Mouse (Mus musculus) right cerebral cortex, postnatal 10 days (tissue): Measurements from ENCODE around the gene Il1r2.
A peak's percentile ranks its signal among the peaks of the same experiment; 100 is the strongest.

Experiments used
- DNase-seq, 2 experiments: peaks; one replicate each; pipeline ENCODE4 v3.0.0; 2021; ENCODE audit warnings: low spot score in 2 of 2

The Il1r2 gene

GRCm38 (mm10) chr1:40073779-40074178, at the start of gene Il1r2:
Il1r2 (plus strand) TSS chr1:40074079.
- no peak for DNase-seq

- no peak for DNase-seq
Observed at GRCm38 (mm10) chr1:40024554-40025320, 49.1 kb upstream of the Il1r2 start.

DNA sequence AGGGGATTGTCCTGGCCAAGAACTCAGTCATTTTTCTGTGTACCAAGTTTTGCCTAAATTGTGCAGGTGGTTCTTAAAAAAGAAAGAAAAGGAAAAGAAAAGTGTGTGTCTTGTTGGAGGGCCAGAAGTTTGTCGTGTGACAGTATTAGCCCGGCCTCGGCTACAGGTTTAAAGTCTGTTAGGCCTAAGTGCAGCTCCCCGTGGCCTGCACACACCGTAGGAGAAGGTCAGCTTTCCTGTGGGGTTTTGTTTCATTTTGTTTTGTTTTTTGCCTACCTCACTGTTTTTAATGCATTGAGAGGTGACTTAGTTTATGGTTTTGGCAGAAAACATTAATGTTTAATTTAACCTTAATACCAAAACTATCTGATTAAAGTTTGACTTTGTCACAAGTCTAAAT, 48.5 kb upstream of the Il1r2 start:
- no peak for DNase-seq

DNA sequence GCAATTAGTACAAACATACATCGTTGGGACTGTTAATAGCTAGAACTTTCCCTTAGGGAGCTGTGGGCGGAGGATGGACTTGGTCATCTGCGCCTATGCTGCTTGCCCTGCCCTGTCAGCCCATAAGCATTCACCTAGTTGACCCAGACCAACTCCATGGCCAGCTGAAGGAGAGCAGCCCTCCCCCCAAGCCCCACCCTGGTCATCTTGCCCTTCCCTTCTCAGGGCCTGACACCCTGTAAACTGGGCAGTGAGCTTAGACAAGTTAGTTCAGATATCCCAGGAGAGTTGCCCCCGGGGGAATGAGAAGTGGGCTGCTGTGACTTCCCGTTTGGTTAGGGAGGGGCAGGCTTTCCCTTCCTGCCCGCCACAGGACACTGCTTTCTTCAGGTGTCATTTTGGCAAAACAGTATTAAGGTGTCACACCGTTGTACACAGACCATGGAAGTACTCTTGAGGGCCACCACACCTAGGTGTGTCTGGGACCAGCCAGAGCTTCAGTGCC, 46.7 kb upstream of the Il1r2 start:
- DNase-seq = no peak

GRCm38 (mm10) chr1:40028207-40028998, 45.5 kb upstream of the Il1r2 start:
- DNase-seq = no peak

- no peak for DNase-seq
Observed at GRCm38 (mm10) chr1:40029597-40029996, 44.3 kb upstream of the Il1r2 start.

GRCm38 (mm10) chr1:40030287-40030975, 43.4 kb upstream of the Il1r2 start:
- DNase-seq = no peak

DNA sequence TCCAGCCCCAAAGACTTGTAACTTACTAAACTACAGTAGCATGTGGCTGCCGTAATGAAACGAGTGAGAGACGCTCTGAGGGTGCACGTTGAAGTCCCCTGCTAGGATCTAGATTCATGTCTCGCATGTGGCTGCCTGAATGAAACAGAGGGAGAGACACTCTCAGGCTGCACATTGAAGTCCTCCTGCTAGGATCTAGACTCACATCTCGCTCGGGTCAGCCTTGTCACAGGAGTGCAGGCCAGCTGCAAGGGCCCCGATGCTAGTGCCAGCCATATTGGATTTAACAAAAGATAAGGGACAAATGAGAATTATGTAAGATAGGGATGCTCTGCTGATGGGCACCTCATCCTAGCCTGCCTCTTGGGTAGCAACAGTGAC, 42.9 kb upstream of the Il1r2 start:
- no peak for DNase-seq

GRCm38 (mm10) chr1:40031626-40032025, 42.3 kb upstream of the Il1r2 start:
- DNase-seq = no peak

GRCm38 (mm10) chr1:40033315-40033714, 40.6 kb upstream of the Il1r2 start:
- no peak for DNase-seq

DNA sequence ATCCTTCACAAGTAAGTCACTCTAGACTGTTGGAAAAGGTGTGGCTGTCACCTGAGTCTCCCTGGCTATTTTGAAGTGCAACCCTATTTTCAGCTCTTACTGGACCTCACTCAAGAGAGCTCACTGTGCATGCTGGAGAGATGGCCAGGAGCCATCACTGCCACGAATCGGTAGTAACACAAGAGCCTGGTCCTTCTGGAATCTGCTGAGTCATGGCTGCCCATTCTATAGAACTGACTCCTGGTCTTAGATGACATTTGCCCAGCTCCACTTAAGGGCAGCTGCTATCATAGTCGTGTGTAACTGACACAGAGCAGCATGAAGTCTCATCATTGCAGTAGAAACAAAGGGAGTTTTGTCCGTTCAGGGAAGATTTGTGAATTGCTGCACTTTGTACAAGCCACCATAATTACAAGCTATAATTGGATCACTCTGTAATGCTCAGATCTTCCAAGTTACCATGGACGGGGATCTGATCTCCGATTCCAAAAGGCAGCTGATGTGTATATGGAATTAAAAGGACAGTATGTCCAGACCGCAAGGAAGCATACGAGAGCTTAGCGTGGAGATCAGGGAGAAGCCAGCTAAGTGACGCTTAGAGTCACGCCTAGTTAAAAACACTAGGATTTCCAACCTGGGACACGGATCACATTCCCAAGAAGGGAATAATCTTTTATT, 40.0 kb upstream of the Il1r2 start:
- DNase-seq = no peak

DNA sequence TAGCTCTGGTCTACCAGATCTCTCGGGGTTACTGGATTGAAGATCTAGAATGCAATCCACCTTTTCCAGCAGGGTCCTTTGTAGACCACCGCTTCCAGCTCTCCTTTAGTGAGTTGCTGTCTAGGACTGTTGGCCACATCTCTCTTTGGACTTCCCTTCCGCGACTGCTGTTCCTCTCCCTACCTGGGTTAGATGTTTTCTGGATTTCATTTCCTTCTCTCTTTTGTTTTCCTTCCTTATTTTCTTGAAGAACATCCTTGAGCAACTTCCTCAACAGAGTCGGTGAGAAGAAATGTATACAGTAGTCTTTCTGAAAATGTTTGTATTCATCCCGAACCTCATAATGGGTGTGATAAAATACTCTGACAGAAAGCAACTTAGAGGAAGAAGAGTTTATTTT, 36.0 kb upstream of the Il1r2 start:
- DNase-seq = no peak

DNA sequence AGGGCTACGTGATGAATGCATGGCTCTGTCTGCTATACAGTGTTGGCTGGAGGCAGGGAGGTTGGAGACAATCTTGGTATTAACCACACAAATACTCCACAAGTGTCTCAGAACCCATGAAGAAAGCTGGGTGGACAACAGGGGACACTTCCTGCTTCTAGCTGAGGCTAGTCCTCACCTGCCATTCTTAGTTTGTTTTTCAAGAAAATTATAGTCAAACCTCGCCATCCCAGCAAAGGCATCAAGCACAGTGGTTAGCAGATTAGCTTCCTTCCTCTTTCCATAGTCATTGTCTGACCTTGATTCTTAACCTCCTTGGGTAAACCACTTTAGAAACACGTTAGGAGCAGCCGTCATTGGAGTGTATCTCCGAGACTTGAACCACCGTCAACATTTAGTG, 28.2 kb upstream of the Il1r2 start:
- DNase-seq = no peak

GRCm38 (mm10) chr1:40046600-40046999, 27.3 kb upstream of the Il1r2 start:
- DNase-seq = no peak

DNA sequence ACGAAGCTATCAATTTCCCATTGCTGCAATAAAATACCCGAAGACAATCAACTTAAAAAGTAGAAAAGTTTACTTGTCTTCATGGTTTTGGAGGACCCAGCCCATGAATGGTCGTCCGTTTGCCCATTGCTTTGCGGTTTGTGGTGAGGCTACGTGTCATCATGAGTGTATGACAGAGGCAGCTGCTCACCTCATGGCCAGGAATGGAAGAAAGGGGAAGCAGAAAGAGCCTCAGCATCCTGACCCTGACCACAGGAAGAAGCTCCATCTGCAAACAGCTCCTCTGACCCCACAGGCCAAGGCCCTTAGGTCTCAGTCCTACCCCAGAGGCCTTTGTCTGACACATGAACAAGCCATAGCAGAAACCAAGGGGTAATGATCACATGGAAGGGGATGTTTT, 22.7 kb upstream of the Il1r2 start:
- DNase-seq = no peak

- DNase-seq = no peak
Observed at GRCm38 (mm10) chr1:40052156-40052555, 21.7 kb upstream of the Il1r2 start.

DNA sequence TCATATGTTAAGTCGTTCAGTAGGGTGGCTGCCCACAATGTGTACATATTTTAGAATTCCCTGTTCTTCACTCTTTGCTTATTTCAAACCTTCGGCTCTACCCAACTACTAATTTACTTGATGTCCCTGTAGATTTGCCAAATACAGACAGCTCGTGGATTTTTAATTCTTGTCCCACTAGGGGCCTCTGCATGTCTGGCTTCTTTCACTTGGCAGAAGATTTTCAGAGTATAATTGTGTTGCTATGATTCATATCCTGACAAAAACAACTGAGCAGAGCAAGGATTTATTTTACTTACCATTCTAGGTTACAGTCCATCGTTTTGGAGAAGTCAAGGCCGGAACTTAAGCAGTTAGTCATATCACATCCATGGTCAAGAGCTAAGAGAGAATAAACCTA, 20.8 kb upstream of the Il1r2 start:
- DNase-seq = no peak

GRCm38 (mm10) chr1:40055051-40055450, 18.8 kb upstream of the Il1r2 start:
- no peak for DNase-seq

DNA sequence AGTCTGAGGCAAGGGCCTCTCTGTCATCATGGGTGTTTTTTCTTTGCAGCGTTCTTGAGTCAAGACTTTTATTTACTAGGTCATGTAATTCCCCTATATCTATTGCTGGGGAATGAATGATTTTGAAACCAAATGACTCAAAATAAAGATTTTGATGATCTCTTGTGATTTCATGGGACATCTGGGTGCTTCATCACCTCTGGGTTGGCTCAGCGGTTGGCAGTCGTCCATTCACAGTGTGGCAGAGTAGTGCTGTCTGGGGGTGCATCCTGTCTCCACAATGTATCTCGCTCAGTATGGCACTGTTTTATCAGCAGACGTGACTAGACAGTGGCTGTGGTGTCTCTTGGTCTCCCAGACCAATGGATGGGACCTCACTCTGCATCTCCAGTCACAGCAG, 17.9 kb upstream of the Il1r2 start:
- peak in 1 of 2 experiments; percentile 41 for DNase-seq

DNA sequence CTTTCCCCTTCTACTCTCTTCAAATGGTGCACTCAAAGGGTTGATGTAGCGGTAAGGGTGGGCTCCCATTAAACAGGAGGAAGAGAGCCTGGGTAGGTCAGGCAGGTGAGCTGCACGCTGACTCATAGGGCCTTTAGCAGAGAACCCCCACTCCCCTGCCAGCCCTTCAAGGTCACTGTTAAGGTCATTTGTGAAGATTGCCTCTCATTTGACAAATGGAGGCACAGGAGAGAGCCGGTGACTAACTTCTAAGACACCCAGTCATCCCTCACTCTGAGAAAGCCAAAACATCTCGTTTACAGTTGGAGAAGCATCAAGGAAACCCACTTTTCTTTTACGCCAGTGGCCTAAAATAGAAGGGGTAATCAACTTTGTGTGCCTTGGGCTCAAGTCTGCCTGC, 16.5 kb upstream of the Il1r2 start:
- DNase-seq = no peak

DNA sequence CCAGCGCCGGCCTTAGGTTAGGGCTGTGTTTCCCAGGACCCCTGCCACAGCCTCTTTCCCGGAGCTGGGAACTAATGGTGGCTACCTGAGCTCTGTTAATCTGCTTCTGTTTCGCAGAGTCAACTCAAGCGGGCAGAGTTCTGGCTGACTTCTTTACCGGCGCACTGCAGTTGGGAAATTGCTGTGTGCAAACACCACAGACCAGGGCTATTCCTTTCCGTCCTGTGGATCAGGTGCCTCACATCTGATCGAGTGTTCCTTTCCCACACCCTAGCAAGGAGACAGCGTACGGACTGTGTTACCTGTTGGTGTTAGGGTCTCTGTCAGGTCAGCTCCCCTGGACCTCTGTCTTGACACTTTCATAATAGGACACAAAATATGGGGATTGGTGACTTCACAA, 15.9 kb upstream of the Il1r2 start:
- no peak for DNase-seq
